Mouse (Mus musculus) ovary, postnatal 14 days (tissue): ENCODE measurements around the gene Olfr845.

ENCODE experiments used
- DNase-seq: peaks from one replicate; pipeline ENCODE4 v3.0.0; 2022; ENCODE audit warnings: low spot score

Gene Olfr845

DNA sequence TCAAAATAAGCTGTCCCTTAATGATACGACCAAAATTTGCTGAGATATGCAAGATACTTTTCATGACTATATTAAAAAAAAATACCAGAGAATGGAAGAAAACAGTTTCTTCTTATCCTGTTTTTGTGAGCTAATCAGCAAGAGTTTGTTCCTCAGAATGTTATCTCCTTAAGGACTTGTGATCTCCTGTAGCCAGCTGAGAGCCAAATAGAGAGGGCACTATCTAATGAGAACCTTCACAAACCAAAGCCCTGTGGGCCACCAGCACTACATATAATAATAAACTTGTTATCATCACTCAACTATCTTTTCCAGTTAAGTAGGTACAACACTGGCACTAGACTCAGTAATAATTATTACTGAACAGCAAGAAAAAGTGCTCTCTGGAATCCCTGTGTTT lies at the start of gene Olfr845:
Gene Olfr845 (plus strand): TSS at position 301 of the 400 bp plus-strand sequence.
- no peak for DNase-seq

GRCm38 (mm10) chr9:19316047-19316446 lies 20.2 kb upstream of the Olfr845 start, which contains the start of gene Olfr844:
Gene Olfr844 (plus strand): TSS chr9:19316347.
- no peak for DNase-seq

- no peak for DNase-seq
Observed at GRCm38 (mm10) chr9:19363905-19364304, 27.6 kb downstream of the Olfr845 start, which contains the start of gene Olfr846. Gene Olfr846 (minus strand): TSS chr9:19364005.

DNA sequence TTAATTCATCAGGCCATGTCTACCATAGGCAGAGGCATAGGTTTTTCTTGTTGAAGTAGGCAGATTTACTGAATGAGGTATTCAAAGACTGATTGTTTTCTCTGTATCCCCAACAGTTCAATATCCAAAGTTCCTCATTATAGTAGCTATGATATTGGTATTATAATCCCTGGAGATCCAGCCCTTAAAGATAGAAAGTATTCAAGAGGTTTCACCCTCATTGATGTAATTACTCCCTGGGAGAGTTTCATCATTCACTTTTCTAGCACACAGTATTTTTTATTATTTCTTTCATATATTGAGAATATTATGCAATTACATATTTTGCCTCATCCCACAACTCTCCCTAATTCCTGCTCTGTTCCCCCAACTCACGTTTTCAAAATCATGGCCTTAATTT lies 42.3 kb downstream of the Olfr845 start, which contains the start of gene Olfr847:
Gene Olfr847 (minus strand): TSS at position 101 of the 400 bp plus-strand sequence.
- DNase-seq, result no peak
